Mouse (Mus musculus) heart, postnatal 25 days (tissue): ENCODE data around the gene Celsr1. TPM values are rescaled to one million over a fixed set of nuclear protein-coding genes. Genes with fewer than 3 reads are reported as not detected.

Source experiments
- DNase-seq: peaks from one replicate; pipeline ENCODE4 v3.0.0; 2022; ENCODE audit warnings: low spot score
- intact Hi-C: fragments of 180-260 bp; cut with DNase I; formaldehyde crosslinking; loops from one replicate; pipeline ENCODE4 v1.15.1; 2025
- total RNA-seq, 2 experiments: library from RNA; stranded (reverse); gene quantifications; 2 replicates each; pipeline ENCODE4 v1.2.3; 2021

Celsr1 gene
- total RNA-seq: 1 to 10 TPM; 6.6 to 7.2 TPM

DNA sequence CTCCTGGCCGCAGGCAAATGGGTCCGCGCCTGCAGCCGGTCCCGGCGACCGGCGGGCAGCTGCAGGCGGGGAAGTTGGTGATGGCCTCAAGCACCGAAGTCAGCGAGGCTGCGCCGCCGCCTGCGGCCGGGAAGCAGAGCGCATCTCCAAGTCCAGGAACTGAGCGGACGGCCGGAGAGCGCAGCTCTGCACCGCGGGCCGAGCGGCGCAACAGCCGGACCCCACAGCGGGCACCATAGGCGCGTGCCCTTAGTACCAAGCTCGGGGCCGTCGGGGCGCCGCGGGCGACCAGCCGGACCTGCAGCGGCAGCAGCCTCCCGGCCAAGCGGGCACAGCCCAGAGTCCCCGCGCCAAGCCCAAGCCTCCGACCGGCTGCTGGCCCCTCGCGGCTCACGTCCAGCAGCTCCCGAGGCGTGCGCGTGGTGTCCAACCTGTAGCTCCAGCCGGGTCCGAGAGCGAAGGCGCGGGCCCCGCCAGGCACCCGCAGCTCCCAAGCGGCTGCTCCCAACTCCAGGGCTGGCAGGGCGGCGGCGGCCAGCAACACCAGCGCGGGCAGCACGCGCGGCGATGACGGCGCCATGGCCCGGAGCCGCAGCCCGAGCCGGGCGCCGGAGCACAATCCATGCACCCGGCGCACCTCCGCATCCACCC, at the start of gene Celsr1:
Celsr1 (minus strand) TSS at position 587 of the 651 bp plus-strand sequence.
- DNase-seq: no peak
- intact Hi-C loops: no loop called here

DNA sequence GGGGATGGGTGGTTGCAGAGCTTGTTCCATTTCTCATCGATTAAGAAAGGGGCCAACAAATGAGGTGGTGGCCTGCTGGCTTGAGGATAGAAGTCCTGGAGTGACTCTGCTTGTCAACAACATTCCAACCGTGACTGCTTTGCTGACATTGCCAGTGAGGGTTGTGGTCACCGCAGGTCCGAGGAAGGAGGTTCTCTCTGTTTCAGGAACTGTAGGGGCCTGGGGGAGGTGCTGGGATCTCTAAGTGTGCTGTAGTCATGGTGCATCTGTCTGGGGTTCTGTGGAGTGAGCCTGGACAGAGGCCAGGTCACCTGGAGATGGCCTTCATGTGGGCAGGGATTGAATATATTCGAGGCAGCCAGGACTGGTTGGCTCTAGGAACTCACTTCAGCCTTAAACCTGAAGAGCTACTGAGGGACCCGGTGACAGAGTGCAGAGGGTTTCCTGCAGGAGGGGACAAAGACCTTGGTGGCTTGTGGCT, 49.7 kb upstream of the Celsr1 start:
- no peak for DNase-seq
- intact Hi-C loops: no loop called here

DNA sequence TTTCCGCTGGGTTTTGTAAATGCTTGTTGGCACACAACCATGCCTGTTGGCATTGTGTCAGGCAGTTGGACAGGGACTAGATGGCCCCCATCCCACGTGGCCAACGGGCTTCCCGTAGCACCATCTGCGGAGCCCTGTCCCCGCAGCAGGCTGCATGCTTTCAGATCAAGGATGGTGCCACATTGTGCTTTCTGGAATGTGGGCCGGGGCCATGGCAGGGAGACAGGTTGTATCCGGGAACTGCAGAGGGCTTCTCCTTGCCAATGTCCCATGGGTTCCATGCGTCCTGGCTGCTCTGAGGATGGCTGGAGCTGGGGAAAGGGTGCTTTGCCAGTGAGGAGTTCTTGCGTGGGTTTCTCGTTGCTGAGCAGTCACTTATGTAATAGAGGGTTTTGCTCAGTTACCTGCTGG, 49.0 kb upstream of the Celsr1 start:
- no peak for DNase-seq

DNA sequence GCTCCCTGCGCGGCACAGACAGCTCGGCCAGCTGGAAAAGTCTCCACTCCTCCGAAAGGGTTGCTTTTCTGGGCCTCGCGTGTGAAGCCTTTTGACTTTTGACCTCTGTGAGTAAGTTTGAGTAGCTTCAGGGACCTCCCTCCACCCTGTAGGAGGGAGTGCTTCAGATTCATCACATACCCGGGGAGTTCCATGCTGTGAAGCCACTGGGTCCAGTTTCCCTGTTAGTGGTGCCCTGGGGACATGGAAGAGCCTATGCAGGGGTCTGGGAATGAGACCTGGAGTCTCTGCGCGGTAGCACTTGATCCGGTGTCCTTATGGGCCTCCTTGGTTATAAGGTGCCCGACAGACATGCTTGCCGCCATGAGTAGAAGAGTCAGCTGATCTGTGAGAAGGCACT, 48.1 kb upstream of the Celsr1 start:
- intact Hi-C loops: no loop called here
- DNase-seq: no peak

More for the DNA sequence above, 49.0 kb upstream of the Celsr1 start:
- intact Hi-C loops: no loop called here

DNA sequence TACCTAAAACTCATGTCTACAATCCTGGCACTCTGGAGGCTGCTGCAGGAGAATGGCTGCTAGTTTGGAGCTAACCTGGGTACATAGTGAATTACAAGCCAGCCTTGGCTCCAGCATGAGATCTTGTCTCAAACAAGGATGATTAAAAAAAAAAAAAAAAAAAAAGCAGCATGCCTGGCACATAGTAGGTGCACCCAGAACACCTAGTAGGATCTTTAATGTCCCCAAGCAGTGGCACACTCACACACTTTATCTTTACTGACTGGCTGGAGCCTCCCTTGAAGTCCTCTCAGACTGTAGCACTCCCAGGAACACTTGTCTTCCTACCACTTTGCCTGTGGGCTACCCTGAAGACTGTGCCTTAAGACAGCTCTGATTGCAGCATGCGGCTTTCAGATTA, 46.8 kb upstream of the Celsr1 start:
- DNase-seq: no peak
- intact Hi-C loops: no loop called here

DNA sequence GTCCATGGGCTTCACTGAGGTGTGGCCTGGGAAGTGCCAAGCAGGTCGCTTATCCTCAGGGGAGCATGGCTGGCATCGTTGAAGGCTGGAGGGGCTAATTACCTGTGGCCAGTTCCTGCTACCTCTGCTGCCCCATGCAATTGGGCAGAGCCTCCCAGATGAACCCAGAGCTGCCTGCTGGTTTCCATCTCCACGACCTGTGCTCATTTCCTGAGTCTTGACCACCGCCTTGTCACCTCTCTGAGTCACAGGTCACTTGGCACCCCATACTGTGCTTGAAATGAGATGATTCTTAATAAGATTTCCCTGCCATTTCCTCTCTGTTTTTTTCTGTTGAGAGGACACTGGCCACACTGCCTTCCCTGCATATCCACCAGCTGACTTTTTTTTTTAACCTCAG, 46.3 kb upstream of the Celsr1 start:
- DNase-seq: no peak
- intact Hi-C loops: no loop called here

DNA sequence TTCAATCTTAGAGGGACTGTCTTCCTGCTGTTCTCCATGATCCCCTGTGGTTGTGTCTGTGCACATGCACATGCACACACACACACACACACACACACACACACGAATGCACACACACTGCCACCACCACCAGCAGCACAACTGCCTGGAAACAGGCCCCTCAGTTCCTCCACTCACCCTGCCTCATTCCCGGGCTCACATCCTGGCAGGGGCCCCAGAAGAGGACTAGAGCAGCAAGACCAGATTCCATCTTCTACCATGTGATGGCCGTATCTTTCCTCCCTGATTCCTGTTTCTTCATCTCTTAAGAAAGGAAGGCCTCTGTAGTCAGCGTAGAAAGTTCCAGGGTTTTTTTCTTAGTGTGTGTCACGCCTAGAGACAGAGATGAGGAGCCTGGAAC, 45.9 kb upstream of the Celsr1 start:
- no peak for DNase-seq
- intact Hi-C loops: no loop called here

DNA sequence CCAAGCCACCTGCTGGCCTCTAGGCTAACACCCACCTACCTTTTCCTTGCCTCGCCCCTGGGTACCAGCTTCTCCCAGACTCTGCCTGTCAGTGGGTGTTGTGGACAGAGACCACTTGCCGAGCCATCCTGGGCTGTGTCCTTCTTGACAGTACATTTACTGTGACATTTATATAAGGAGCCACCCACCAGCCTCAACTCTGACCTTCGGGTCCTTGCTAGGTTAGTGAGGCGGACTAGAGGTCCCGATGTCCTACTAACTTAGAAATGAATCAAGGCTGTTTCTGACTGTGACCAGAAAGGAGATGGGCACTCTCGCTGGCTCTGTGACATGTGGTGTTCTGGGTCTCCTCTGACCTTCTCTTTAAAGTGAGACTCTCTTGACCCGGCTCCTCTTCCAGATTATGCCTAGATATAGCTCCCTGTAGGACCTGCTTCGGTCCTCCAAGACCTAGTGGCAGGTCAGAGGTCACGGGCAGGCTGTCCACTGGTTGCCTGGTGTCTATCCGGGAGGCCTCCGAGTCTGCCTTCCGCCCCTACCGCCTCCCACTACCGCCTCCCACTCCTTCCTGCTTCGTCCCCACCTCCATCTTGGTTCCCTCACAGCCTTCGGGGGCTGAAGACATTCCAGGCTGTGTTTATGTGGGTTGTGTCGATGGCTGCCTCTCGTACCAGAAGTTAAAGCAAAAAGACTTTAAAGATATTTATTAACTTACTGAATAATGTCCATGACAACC, 45.1 kb upstream of the Celsr1 start:
- no peak for DNase-seq
- intact Hi-C loops: no loop called here

DNA sequence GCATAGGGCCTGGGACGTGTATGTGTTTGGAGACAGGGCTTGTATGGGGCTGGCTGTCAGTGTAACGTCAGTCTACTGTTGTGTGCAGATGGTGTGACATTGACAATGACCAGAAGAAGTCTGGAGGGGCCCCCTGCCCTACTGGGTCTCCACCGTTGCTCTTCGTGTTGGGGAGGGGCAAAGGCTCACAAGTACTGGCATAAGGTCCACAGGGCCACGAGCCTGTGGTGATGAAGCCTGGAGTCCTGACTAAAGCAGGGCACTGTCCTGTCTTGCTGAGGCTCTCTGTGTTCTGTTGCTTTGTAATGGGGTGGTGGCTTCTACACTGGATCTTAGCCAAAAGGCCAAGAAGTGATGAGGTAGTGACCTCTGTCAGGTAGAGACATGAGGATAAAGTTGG, 44.4 kb upstream of the Celsr1 start:
- intact Hi-C loops: no loop called here
- DNase-seq: no peak

DNA sequence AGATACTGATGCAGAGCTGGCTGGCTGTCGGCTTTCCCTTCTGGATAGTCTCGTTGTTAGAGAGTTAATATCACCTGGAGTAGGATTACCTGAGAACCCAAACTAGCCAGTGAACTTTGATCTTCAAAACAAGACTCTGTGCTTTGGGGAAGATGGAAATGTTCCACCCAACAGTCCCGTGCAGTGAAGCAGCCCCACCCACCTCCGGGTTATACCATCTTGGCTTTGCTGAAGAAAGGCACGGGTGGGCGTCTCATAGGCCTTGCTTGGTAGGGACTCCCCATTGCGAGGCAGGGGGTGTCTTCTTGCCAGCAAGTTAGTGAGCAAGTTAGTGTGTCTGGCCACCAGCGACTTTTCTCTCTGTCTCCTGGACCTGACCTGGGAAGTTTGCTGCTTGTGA, 42.8 kb upstream of the Celsr1 start:
- no peak for DNase-seq
- intact Hi-C loops: no loop called here

DNA sequence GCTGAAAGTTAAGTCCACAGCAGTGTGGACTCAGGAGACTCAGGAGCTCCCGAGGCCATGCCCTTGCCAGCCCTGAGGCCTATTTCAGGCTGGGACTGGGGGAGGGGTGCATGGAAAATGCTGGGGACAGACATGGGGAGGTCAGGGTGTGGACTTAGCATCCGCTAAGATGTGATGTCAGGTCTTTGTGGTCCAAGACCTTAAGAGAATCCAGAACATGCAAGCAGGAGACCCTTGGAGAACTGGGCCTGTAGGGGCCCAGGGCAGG, 42.4 kb upstream of the Celsr1 start:
- intact Hi-C loops: no loop called here
- no peak for DNase-seq

DNA sequence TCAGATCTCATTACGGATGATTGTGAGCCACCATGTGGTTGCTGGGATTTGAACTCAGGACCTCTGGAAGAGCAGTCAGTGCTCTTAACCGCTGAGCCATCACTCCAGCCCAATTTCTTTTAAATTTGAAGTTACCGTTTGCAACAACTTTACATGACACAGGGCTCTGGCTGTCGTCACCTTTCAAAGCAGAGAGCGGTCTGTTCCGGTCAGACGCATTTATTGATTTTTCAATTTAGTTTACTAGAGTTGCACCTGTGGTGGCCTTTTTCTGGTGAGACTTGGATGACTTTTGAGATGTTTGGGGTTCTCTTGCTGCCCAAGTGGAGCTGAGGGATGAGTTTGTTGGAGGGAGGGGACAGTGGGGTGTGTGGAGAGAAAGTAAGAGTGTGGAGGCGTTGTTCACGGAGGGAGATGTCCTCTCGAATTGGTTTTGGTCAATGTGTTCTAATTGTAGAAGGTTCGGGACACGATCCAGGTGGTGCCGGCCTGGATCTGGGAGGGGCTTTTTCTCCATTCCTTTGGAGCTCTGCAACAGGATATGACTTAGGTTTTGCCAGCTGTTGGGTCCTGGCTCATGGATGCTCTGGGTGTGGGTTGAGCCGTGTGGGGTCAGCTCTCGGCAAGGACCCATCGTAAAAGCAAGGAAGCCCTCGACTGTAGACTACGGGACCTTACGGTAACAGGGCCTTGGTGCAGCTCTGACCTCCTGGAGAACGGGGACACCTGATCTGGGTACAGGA, 41.9 kb upstream of the Celsr1 start:
- intact Hi-C loops: no loop called here
- no peak for DNase-seq

DNA sequence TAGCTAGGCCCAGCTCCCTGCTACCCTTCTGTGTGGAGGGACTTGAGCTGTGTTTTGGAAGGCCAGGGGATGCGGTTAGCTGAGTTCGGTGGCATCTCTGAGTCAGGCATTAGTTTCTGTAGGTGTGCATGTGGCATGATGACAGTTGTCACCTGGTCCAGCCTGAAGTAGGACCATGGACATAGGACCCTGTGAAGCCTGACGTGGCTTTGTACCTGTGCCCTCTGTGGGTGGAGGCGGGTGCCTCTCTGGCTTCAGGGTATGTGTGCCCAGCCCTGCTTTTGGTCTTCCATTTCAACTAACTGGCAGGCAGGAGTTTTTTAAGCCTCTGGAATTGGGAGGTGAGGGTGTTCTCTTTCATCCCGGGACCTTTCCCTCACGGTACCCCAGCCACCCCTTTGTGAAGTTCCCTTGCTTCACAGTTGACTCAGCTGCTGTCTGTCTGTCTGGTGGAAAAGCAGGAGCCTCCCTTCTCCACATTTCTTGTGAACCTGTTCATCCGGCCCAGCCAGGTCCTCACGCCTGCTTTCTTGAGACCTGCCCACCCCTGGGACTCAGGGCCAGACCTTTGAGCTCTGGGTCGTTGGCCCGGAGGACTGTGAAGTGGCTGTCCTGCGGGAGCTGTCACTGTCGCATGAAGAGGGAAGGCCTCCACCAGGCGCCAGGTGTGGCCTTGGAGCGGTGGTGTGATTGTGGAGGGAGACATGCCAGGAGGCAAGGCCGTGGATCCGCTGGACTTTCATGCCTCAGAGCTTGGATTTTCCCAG, 40.8 kb upstream of the Celsr1 start:
- no peak for DNase-seq
- intact Hi-C loops: no loop called here

DNA sequence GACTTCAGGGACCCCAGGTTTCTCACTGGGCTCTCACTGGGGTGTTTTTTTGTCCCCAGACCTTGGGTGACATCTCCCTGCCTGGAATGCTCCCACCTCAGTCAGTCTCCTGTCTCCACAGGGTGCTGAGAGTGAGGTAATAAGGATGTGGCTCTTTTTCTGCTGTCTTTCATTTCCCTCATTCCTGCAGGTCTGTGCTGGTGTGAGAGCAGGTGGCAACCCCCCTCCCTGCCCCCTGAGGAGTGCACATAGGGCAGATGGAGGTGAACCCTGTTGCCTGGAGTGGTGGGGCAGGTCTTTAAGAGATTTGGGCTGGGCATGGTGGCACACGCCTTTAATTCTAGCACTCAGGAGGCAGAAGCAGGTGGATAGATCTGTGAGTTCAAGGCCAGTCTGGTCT, 37.6 kb upstream of the Celsr1 start:
- intact Hi-C loops: no loop called here
- DNase-seq: no peak

DNA sequence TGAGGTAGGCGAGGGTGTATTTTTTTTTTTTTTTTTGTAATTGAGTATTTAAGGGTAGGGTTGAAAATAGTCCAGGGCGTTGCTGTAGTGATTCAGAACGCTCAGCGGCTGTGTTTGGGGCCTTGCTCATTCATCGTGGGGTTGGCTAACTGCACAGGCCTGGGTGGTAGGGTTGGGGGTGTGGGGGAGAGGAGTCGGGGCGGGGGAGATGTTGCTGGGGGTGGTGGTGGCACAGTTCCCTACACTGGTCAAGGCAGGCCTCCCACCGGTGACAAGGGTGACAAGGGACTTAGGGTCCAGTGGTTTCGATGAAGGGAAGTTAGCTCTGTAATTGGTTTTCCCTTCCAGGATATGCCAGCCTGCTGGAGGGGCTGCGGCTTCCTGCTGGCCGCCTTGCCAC, 36.8 kb upstream of the Celsr1 start:
- intact Hi-C loops: no loop called here
- DNase-seq: no peak

DNA sequence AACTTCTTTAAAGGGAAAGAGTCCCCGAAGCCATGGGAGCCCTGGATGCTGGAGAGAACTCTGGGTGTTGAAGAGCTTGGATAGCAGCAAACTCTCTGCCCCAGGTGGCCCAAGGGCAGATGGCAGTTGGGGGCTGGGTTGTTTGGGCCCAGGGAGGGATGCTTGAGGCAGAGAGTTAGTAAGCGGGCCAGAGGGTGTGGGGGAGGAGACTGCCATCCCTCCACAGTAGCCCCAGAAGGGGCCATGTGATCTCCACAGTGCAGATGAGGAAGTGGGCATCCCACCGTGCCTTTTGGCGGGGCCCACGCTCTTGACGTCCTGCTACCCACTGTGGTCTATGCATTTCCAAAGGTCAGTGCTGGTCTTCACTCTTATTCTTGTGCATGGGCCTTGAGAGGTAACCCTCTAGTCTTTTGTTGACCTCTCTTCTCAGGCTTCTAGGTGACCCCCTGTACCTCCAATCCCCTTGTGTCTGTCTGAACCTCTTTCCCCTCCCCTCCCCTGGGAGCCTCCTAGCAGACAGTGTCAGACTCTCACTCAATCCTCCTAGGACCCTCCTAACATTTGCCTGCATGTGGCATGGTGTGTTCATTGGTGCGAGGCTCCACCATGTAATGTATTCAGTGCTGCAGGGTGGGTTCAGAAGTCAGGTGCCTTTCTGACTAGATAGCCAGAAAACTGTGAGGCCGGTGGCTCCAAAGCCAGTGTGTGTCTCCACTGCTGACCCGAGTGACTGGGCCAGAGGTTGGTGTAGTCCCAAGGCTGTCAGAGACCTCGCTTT, 35.6 kb upstream of the Celsr1 start:
- intact Hi-C loops: no loop called here
- DNase-seq: no peak

DNA sequence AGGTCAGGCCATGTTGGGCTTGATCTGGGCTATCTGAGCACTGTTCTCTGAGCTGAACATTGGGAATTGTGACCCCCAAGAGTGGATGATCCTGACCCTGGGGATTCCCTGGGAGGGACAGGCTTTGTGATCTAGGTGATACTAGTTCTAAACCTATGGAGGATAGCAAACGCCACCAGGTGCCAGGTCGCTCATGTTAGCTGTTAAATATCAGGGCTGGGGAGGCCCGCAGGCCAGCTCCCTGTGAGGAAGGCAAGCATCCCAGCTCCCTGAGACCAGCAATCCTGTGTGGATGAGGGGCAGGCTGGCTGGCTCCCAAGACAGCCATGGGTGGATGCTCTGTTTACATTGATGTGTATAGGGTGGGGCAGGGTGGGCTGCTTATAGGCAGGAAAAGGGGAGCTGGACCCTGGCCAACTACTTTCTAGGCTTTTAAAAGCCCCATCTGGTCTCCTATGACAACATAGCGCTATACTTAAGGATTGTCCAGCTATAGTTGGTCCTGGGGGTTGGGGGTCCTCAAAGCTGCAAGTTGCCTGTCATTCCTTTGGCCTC, 34.4 kb upstream of the Celsr1 start:
- no peak for DNase-seq
- intact Hi-C loops: no loop called here

DNA sequence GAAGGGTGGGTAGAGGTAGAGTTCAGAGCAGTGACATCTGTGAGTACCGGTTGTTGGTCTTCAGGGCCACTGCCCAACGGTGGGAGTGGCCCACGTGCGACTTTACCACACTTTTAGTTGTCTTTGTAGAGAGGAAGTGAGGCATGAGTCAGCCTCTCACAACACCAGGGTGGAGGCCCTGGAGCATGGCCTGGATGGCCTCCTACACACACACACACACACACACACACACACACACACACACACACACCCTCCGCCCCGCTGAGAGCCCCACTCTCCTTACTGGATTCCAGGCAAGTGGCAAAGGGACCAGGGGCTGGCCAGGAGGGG, 34.0 kb upstream of the Celsr1 start:
- DNase-seq: no peak
- intact Hi-C loops: no loop called here

DNA sequence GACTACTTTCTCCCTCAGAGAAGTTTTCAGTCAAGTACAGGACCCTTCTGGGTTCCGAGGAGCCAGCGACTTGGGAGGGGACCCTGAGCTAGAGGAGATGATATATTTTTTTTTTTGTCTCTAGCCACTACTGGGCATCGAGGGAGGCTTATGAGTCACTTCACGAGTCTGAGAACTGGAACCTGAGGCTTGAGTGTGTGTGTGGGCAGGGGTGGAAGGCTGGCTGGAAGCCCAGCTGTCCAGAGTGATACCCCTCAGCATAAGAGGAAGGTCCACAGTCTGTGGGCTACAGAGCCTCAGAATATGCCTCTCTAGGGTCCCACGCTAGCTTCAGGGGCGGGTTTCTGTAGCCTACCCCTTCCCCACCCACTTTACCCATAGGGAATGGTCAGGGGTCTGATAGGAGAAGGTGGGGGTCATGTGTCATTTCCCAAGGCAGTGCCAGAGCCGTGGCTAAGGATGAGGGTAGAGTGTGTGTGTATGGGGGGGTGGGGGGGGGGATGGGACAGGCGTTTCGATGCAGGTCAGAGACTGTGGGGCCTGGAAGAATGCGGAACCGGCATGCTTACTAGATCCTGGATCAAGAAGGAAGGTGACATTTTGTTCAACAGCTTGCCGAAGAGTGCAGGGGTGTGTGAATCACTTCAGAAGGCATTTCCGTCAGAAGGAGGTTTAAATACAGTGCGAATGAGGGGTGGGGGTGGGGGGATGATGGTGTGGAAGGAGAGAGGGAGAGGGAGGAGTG, 33.4 kb upstream of the Celsr1 start:
- no peak for DNase-seq
- intact Hi-C loops: no loop called here
